ENCODE assay signal across 17 mouse cellular contexts in genomic region chr5:142287981-142288380, GRCm38 (mm10).
"Had no signal": no experiment of that assay in that cellular context is flagged by ENCODE, and none has a peak within 500 bp of the region (broad histone marks: within the 10 kb centered on the region; RNA-seq: fewer than 3 reads in every experiment).

No protein-coding gene starts in this region.

- DNase-seq: kidney, postnatal 4 days; lung, embryonic 14.5 days; lung, postnatal 10 days; retina, postnatal 1 day; right cerebral cortex, postnatal 4 days; spleen, adult 18-20 months; thymus, adult 18-20 months; thymus, postnatal 14 days had no signal

- H3K4me1 ChIP-seq: limb, embryonic 10.5 days; liver, embryonic 12.5 days; megakaryocyte, embryonic 14.5 days; midbrain, embryonic 15.5 days; neural tube, embryonic 13.5 days had no signal

- H3K4me3 ChIP-seq: layer of hippocampus, adult 2 months; limb, embryonic 10.5 days; liver, embryonic 12.5 days; megakaryocyte, embryonic 14.5 days; midbrain, embryonic 15.5 days; neural tube, embryonic 13.5 days had no signal

- H3K36me3 ChIP-seq: limb, embryonic 10.5 days; liver, embryonic 12.5 days; midbrain, embryonic 15.5 days; neural tube, embryonic 13.5 days had no signal

- H3K9me3 ChIP-seq: limb, embryonic 10.5 days; midbrain, embryonic 15.5 days had no signal

- ATAC-seq: liver, embryonic 12.5 days; midbrain, embryonic 15.5 days had no signal

- H3K9ac ChIP-seq: liver, embryonic 12.5 days; lung, embryonic 14.5 days; midbrain, embryonic 15.5 days; neural tube, embryonic 13.5 days had no signal

- H3K4me2 ChIP-seq: liver, embryonic 12.5 days; lung, embryonic 14.5 days; midbrain, embryonic 11.5 days; midbrain, embryonic 15.5 days; neural tube, embryonic 13.5 days had no signal

- H3K27ac ChIP-seq: kidney, postnatal 0 days; layer of hippocampus, adult 2 months; limb, embryonic 10.5 days; liver, embryonic 12.5 days; macrophage; midbrain, embryonic 15.5 days; neural tube, embryonic 13.5 days had no signal

- H3K27me3 ChIP-seq: liver, embryonic 12.5 days; megakaryocyte, embryonic 14.5 days; midbrain, embryonic 15.5 days; neural tube, embryonic 13.5 days had no signal
